Mouse (Mus musculus) hindbrain, postnatal 0 days (tissue): ENCODE data around the gene 2010111I01Rik. TPM values are rescaled to one million over a fixed set of nuclear protein-coding genes. Genes with fewer than 3 reads are reported as not detected.

ENCODE experiments used
- ATAC-seq: fragments of 200-750 bp; cut with Nextera tagmentation; 2 replicates; pipeline ENCODE4 v1.8.0; 2017; ENCODE audit warnings: mild to moderate bottlenecking, moderate TSS enrichment, moderate library complexity
- DNase-seq: peaks from one replicate; pipeline ENCODE4 v3.0.0-alpha.2; 2015; ENCODE audit warnings: low spot score
- H3K27ac ChIP-seq: fragments of 300-500 bp; sonication (generic); 2 replicates; pipeline ENCODE4 v1.5.1; 2014; ENCODE audit warnings: mild to moderate bottlenecking
- H3K27me3 ChIP-seq: fragments of 300-500 bp; sonication (generic); 2 replicates; pipeline ENCODE4 v1.6.1; 2014; ENCODE audit warnings: low read length, mixed read lengths; ENCODE audit not compliant: insufficient read depth
- H3K36me3 ChIP-seq: fragments of 300-500 bp; sonication (generic); 2 replicates; pipeline ENCODE4 v1.6.1; 2014; ENCODE audit warnings: low read length, mixed read lengths; ENCODE audit not compliant: insufficient read depth
- H3K4me1 ChIP-seq: fragments of 300-500 bp; sonication (generic); 2 replicates; pipeline ENCODE4 v1.6.1; 2014; ENCODE audit warnings: antibody characterized with exemption, low read length, mixed read lengths; ENCODE audit not compliant: insufficient read depth
- H3K4me2 ChIP-seq: fragments of 300-500 bp; sonication (generic); 2 replicates; pipeline ENCODE4 v1.6.1; 2014; ENCODE audit warnings: low read depth, mild to moderate bottlenecking, low read length, moderate library complexity, mixed read lengths
- H3K4me3 ChIP-seq: fragments of 300-500 bp; sonication (generic); 2 replicates; pipeline ENCODE4 v1.5.1; 2014; ENCODE audit warnings: low read length
- H3K9ac ChIP-seq: fragments of 300-500 bp; sonication (generic); replicated peaks from 2 replicates; pipeline ENCODE4 v1.6.1; 2014; ENCODE audit warnings: mild to moderate bottlenecking, low read length, moderate library complexity, mixed read lengths
- H3K9me3 ChIP-seq: fragments of 300-500 bp; sonication (generic); 2 replicates; pipeline ENCODE4 v1.6.1; 2016; ENCODE audit warnings: low read length, mixed read lengths
- CTCF ChIP-seq: IDR thresholded peaks from 2 replicates; pipeline ENCODE4 v1.5.1; 2016; ENCODE audit warnings: antibody characterized with exemption, control low read depth, low read depth
- WGBS: fragments of 180-500 bp; shearing (Covaris S2); extraction: QIAGEN DNeasy Blood & Tissue Kit; methylation state at CpG from one replicate; pipeline ENCODE4 v1.1.7; 2014; 5-methylcytosine and 5-hydroxymethylcytosine counted together
- polyA plus RNA-seq: library from polyadenylated mRNA; unstranded; fragments of >200 nt; fragmentation: Nextera tagmentation; extraction: Ambion mirVana; gene quantifications from 2 replicates; pipeline ENCODE4 v1.2.1, GENCODE M21; 2015
- total RNA-seq: library from RNA; depleted of rRNA; stranded (reverse); fragments of >200 nt; gene quantifications from 2 replicates; pipeline ENCODE4 v1.2.3, GENCODE M21; 2014

Gene 2010111I01Rik
- total and polyA plus RNA-seq, 2 experiments from 2014 or later = 15.9 to 29.8 TPM

GRCm38 (mm10) chr13:63294359-63295193 is 329.9 kb downstream of the 2010111I01Rik start:
- H3K36me3 ChIP-seq = peaks cover 9% of the 10 kb centered on the region; the same call in 1 of the 2 replicates
- ATAC-seq (no peak), DNase-seq (peak; percentile 37)
- H3K4me2 ChIP-seq = no peak overlapping the region
- no peaks in the 10 kb centered on the region for H3K9me3 ChIP-seq
- WGBS = 18% methylated on average over 15 of the region's 15 CpGs
- H3K4me1 ChIP-seq = no peaks in the 10 kb centered on the region
- no peaks in the 10 kb centered on the region for H3K27me3 ChIP-seq
- TF ChIP-seq CTCF = no peak
- H3K9ac ChIP-seq = no peak overlapping the region
- H3K4me3 ChIP-seq = no peak overlapping the region
- peak overlapping the region; percentile 1; the same call in 1 of the 2 replicates for H3K27ac ChIP-seq

- WGBS = 77% methylated on average over 11 of the region's 11 CpGs
- H3K4me1 ChIP-seq = no peaks in the 10 kb centered on the region
- no peaks in the 10 kb centered on the region for H3K27me3 ChIP-seq
- H3K4me3 ChIP-seq = no peak overlapping the region
- H3K27ac ChIP-seq = no peak overlapping the region
- no peak overlapping the region for H3K9ac ChIP-seq
- no peak for TF ChIP-seq CTCF
- no peaks in the 10 kb centered on the region for H3K9me3 ChIP-seq
- H3K36me3 ChIP-seq = peaks cover 13% of the 10 kb centered on the region
- no peak overlapping the region for H3K4me2 ChIP-seq
- no peak for DNase-seq
- ATAC-seq = no peak
Observed at GRCm38 (mm10) chr13:63296300-63296699, 331.6 kb downstream of the 2010111I01Rik start.

GRCm38 (mm10) chr13:63297003-63297402 is 332.3 kb downstream of the 2010111I01Rik start:
- H3K27me3 ChIP-seq = no peaks in the 10 kb centered on the region
- no peak overlapping the region for H3K4me2 ChIP-seq
- H3K4me1 ChIP-seq = no peaks in the 10 kb centered on the region
- WGBS = 96% methylated on average over 2 of the region's 2 CpGs
- DNase-seq (no peak), ATAC-seq (no peak)
- H3K36me3 ChIP-seq = peaks cover 20% of the 10 kb centered on the region
- no peak overlapping the region for H3K4me3 ChIP-seq
- no peak overlapping the region for H3K9ac ChIP-seq
- H3K9me3 ChIP-seq = no peaks in the 10 kb centered on the region
- no peak for TF ChIP-seq CTCF
- no peak overlapping the region for H3K27ac ChIP-seq

GRCm38 (mm10) chr13:63297933-63298332 is 333.2 kb downstream of the 2010111I01Rik start:
- Histone ChIP-seq H3K9me3 (no peaks in the 10 kb centered on the region), H3K4me2 (no peak overlapping the region), H3K4me3 (no peak overlapping the region), H3K36me3 (peaks cover 20% of the 10 kb centered on the region), H3K27me3 (no peaks in the 10 kb centered on the region), H3K27ac (no peak overlapping the region), H3K4me1 (no peaks in the 10 kb centered on the region), H3K9ac (no peak overlapping the region)
- no peak for TF ChIP-seq CTCF
- DNase-seq = no peak
- 71% methylated on average over 3 of the region's 3 CpGs for WGBS
- ATAC-seq = no peak

GRCm38 (mm10) chr13:63298931-63299330 is 334.2 kb downstream of the 2010111I01Rik start:
- DNase-seq = no peak
- Histone ChIP-seq H3K9me3 (no peaks in the 10 kb centered on the region), H3K27me3 (no peaks in the 10 kb centered on the region), H3K9ac (no peak overlapping the region), H3K27ac (no peak overlapping the region), H3K36me3 (peaks cover 20% of the 10 kb centered on the region), H3K4me3 (no peak overlapping the region), H3K4me2 (no peak overlapping the region), H3K4me1 (no peaks in the 10 kb centered on the region)
- ATAC-seq = no peak
- no peak for TF ChIP-seq CTCF
- 91% methylated on average over 5 of the region's 5 CpGs for WGBS

- DNase-seq (no peak), ATAC-seq (no peak)
Observed at GRCm38 (mm10) chr13:63300929-63301328, 336.2 kb downstream of the 2010111I01Rik start.

GRCm38 (mm10) chr13:63301764-63302209 is 337.1 kb downstream of the 2010111I01Rik start:
- H3K9ac ChIP-seq = no peak overlapping the region
- H3K27me3 ChIP-seq = no peaks in the 10 kb centered on the region
- no peak overlapping the region for H3K27ac ChIP-seq
- no peak overlapping the region for H3K4me3 ChIP-seq
- TF ChIP-seq CTCF = no peak
- H3K36me3 ChIP-seq = peaks cover 20% of the 10 kb centered on the region
- ATAC-seq (peak; percentile 18; the same call in 1 of the 2 replicates), DNase-seq (peak; percentile 28)
- H3K9me3 ChIP-seq = no peaks in the 10 kb centered on the region
- no peaks in the 10 kb centered on the region for H3K4me1 ChIP-seq
- H3K4me2 ChIP-seq = no peak overlapping the region
- WGBS = 47% methylated on average over 3 of the region's 3 CpGs

More at GRCm38 (mm10) chr13:63300929-63301328, 336.2 kb downstream of the 2010111I01Rik start:
- Histone ChIP-seq H3K27me3 (no peaks in the 10 kb centered on the region), H3K4me3 (no peak overlapping the region), H3K36me3 (peaks cover 20% of the 10 kb centered on the region), H3K9me3 (no peaks in the 10 kb centered on the region), H3K9ac (no peak overlapping the region), H3K4me2 (no peak overlapping the region), H3K27ac (no peak overlapping the region), H3K4me1 (no peaks in the 10 kb centered on the region)
- no peak for TF ChIP-seq CTCF
- WGBS = 75% methylated on average over 7 of the region's 7 CpGs
